Mouse (Mus musculus) lung, postnatal 0 days (tissue): ENCODE data around the gene Cep97.

Source experiments
- CTCF ChIP-seq: IDR thresholded peaks from 2 replicates; pipeline ENCODE4 v1.5.1; 2016; ENCODE audit warnings: antibody characterized with exemption, mild to moderate bottlenecking
- EP300 ChIP-seq: IDR thresholded peaks from 2 replicates; pipeline ENCODE4 v1.6.1; 2016; ENCODE audit warnings: antibody characterized with exemption, mild to moderate bottlenecking, control low read depth

GRCm38 (mm10) chr16:55967221-55967620 lies 32.6 kb upstream of the Cep97 start:
- no peak for TF ChIP-seq CTCF
- TF ChIP-seq EP300 = no peak
